Mouse (Mus musculus) megakaryocyte, embryonic 14.5 days (primary cell): ENCODE measurements around the gene As3mt.

Experiments
- FLI1 ChIP-seq: IDR thresholded peaks from 2 replicates; pipeline ENCODE4 v1.6.1; 2012; ENCODE audit warnings: low read length, inconsistent platforms, mixed read lengths
- GATA1 ChIP-seq: IDR thresholded peaks from 3 replicates; pipeline ENCODE4 v1.6.1; 2012; ENCODE audit warnings: mixed read lengths, low read length, inconsistent platforms, borderline replicate concordance

GRCm38 (mm10) chr19:46735241-46735640 lies 28.0 kb downstream of the As3mt start:
- TF ChIP-seq GATA1 (no peak), FLI1 (no peak)
